Mouse (Mus musculus): Measurements from ENCODE around the gene Map2k3. TPM values are rescaled to one million over a fixed set of nuclear protein-coding genes. Genes with fewer than 3 reads are reported as not detected.

The Map2k3 gene
- polyA plus RNA-seq, 1 experiment from 2014 or later: 138 TPM

DNA sequence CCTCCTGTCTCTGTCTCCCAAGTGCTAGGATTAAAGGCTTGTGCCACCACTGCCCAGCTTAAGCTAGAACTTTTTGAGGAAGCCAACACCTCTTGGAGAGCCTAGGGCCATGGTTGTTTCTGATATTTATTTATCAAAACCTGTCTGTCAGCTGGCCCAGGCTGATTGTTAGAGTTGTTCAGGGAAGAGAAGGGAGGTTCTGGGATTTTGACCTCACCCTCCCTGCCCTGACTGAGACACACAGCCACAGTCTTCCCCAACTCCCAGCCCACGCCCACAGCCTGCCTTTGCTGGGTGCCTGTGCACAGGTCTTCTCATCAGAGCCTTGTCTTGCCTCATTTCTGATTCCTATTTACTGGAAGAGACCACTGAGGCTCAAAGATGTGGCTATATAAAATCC is 9.6 kb upstream of the Map2k3 start:
- Histone ChIP-seq H3K27me3 (ENCODE audit: insufficient read depth, low read length) (no peaks in the 10 kb centered on the region), H3K9ac (replicated peaks; ENCODE audit: low read length) (no peak overlapping the region), H3K36me3 (ENCODE audit: insufficient read depth, low read length) (no peaks in the 10 kb centered on the region), H3K4me2 (replicated peaks; ENCODE audit: low read depth, low read length) (no peak overlapping the region), H3K4me1 (ENCODE audit: insufficient read depth, low read length) (peaks cover 7% of the 10 kb centered on the region; the same call in 1 of the 2 replicates), H3K4me3 (ENCODE audit: low read length) (no peak overlapping the region), H3K9me3 (ENCODE audit: low read length) (no peaks in the 10 kb centered on the region), H3K27ac (ENCODE audit: low read length) (no peak overlapping the region)
- WGBS: 92% methylated on average over 1 of the region's 1 CpGs
- ATAC-seq (ENCODE audit: low FRiP score, low TSS enrichment): no peak

DNA sequence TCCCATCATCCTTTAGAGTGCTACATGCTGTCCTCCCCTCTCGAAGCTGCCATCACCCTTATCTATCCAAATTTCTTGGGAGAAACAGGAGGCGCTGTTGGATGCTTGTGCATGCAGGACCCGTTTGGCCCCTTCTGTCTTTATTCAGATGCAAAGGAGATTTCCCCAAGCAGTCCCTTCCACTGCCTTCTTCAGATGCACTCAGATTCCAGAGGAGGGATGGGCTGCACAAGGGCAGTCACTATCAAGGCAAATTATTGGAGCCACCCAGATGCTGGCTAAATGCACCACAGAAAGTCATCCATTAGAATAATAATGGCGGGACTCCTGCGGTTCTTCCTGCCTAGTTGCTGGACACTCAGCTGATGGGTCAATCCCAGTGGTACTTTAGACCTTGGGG is 8.9 kb upstream of the Map2k3 start:
- Histone ChIP-seq H3K27me3 (ENCODE audit: insufficient read depth, low read length) (no peaks in the 10 kb centered on the region), H3K4me3 (ENCODE audit: low read length) (no peak overlapping the region), H3K36me3 (ENCODE audit: insufficient read depth, low read length) (no peaks in the 10 kb centered on the region), H3K4me1 (ENCODE audit: insufficient read depth, low read length) (peaks cover 10% of the 10 kb centered on the region), H3K9ac (replicated peaks; ENCODE audit: low read length) (no peak overlapping the region), H3K27ac (ENCODE audit: low read length) (no peak overlapping the region), H3K4me2 (replicated peaks; ENCODE audit: low read depth, low read length) (no peak overlapping the region), H3K9me3 (ENCODE audit: low read length) (no peaks in the 10 kb centered on the region)
- ATAC-seq (ENCODE audit: low FRiP score, low TSS enrichment): no peak
- WGBS: 77% methylated on average over 5 of the region's 5 CpGs

DNA sequence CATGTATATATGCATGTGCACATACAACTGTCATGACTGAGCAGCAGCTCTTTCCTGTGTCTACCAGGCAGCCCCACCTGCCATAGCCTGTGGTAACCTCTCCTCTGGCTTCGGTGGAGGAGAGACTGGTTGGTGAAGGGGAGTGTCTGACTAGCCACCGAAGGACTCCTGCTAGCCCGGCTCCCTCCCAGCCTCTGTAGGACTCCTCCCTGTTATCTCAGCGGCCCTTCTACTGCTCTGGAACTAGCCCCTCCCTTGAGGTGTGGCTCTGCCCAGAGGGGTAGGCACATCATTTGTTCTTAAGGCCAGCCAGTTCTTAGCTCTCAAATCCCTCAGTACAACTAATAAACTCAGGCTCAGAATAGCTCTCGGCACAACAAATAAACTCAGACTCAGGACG is 7.3 kb upstream of the Map2k3 start:
- Histone ChIP-seq H3K27ac (ENCODE audit: low read length) (no peak overlapping the region), H3K36me3 (ENCODE audit: insufficient read depth, low read length) (no peaks in the 10 kb centered on the region), H3K9ac (replicated peaks; ENCODE audit: low read length) (no peak overlapping the region), H3K9me3 (ENCODE audit: low read length) (no peaks in the 10 kb centered on the region), H3K27me3 (ENCODE audit: insufficient read depth, low read length) (no peaks in the 10 kb centered on the region), H3K4me2 (replicated peaks; ENCODE audit: low read depth, low read length) (no peak overlapping the region), H3K4me3 (ENCODE audit: low read length) (no peak overlapping the region), H3K4me1 (ENCODE audit: insufficient read depth, low read length) (peaks cover 10% of the 10 kb centered on the region)
- ATAC-seq (ENCODE audit: low FRiP score, low TSS enrichment): peak; percentile 17; the same call in 1 of the 2 replicates
- 38% methylated on average over 6 of the region's 6 CpGs for WGBS

GRCm38 (mm10) chr11:60924981-60925380 is 6.9 kb upstream of the Map2k3 start:
- no peak overlapping the region for H3K9ac ChIP-seq (replicated peaks; ENCODE audit: low read length)
- WGBS: 83% methylated on average over 1 of the region's 1 CpGs

GRCm38 (mm10) chr11:60927264-60927663 is 4.6 kb upstream of the Map2k3 start:
- Histone ChIP-seq H3K4me2 (replicated peaks; ENCODE audit: low read depth, low read length) (peak overlapping the region; percentile 47), H3K9ac (replicated peaks; ENCODE audit: low read length) (peak overlapping the region; percentile 44; the same call in 1 of the 2 replicates), H3K4me1 (ENCODE audit: insufficient read depth, low read length) (peaks cover 17% of the 10 kb centered on the region), H3K27me3 (ENCODE audit: insufficient read depth, low read length) (no peaks in the 10 kb centered on the region), H3K27ac (ENCODE audit: low read length) (peak overlapping the region; percentile 37; the same call in 1 of the 2 replicates), H3K36me3 (ENCODE audit: insufficient read depth, low read length) (no peaks in the 10 kb centered on the region), H3K9me3 (ENCODE audit: low read length) (no peaks in the 10 kb centered on the region), H3K4me3 (ENCODE audit: low read length) (peak overlapping the region; percentile 27)
- ATAC-seq (ENCODE audit: low FRiP score, low TSS enrichment): peak; percentile 78
- 0% methylated on average over 9 of the region's 9 CpGs for WGBS

More at GRCm38 (mm10) chr11:60924981-60925380, 6.9 kb upstream of the Map2k3 start:
- no peak for ATAC-seq (ENCODE audit: low FRiP score, low TSS enrichment)
- H3K27ac ChIP-seq (ENCODE audit: low read length): no peak overlapping the region
- H3K36me3 ChIP-seq (ENCODE audit: insufficient read depth, low read length): no peaks in the 10 kb centered on the region
- no peaks in the 10 kb centered on the region for H3K9me3 ChIP-seq (ENCODE audit: low read length)
- no peak overlapping the region for H3K4me3 ChIP-seq (ENCODE audit: low read length)
- no peaks in the 10 kb centered on the region for H3K27me3 ChIP-seq (ENCODE audit: insufficient read depth, low read length)
- H3K4me2 ChIP-seq (replicated peaks; ENCODE audit: low read depth, low read length): no peak overlapping the region
- H3K4me1 ChIP-seq (ENCODE audit: insufficient read depth, low read length): peaks cover 10% of the 10 kb centered on the region

DNA sequence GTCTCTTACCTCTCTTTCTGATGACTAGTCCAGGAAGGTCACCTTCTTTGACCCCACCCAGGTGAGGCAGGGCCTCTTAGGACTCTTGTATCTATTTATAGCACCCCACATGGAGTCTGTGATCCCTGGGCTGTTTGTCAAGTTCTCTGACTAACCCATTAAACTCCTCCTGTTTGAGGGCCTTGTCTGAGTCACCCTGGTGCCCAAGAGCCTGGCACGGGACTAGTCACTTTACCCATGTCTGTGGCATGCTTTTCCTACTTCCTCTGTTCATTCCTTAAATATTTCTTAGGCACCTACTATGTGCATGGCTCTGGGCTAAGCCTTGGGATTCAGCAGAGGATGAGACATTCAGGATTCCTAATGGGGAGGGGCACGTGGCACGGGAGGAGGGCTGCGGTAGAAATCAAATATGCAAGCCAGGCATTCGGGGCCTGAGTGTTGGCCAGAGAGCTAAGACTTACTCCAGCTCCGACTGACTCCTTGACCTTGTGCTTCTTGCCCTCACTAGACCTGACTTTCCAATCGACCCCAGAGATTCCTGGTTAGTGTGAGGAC is 1.0 kb upstream of the Map2k3 start:
- peak overlapping the region; percentile 74 for H3K4me3 ChIP-seq (ENCODE audit: low read length)
- ATAC-seq (ENCODE audit: low FRiP score, low TSS enrichment): no peak
- 20% methylated on average over 7 of the region's 7 CpGs for WGBS
- H3K27ac ChIP-seq (ENCODE audit: low read length): no peak overlapping the region
- peaks cover 47% of the 10 kb centered on the region for H3K4me1 ChIP-seq (ENCODE audit: insufficient read depth, low read length)
- no peaks in the 10 kb centered on the region for H3K9me3 ChIP-seq (ENCODE audit: low read length)
- peak overlapping the region; percentile 84 for H3K4me2 ChIP-seq (replicated peaks; ENCODE audit: low read depth, low read length)
- H3K27me3 ChIP-seq (ENCODE audit: insufficient read depth, low read length): no peaks in the 10 kb centered on the region
- H3K9ac ChIP-seq (replicated peaks; ENCODE audit: low read length): peak overlapping the region; percentile 67
- no peaks in the 10 kb centered on the region for H3K36me3 ChIP-seq (ENCODE audit: insufficient read depth, low read length)

- H3K4me2 ChIP-seq (replicated peaks; ENCODE audit: low read depth, low read length): peak overlapping the region; percentile 84
- ATAC-seq (ENCODE audit: low FRiP score, low TSS enrichment): peak; percentile 7; the same call in 1 of the 2 replicates
- H3K27ac ChIP-seq (ENCODE audit: low read length): no peak overlapping the region
- 3% methylated on average over 30 of the region's 30 CpGs for WGBS
- H3K4me3 ChIP-seq (ENCODE audit: low read length): peak overlapping the region; percentile 74
- H3K9me3 ChIP-seq (ENCODE audit: low read length): no peaks in the 10 kb centered on the region
- peak overlapping the region; percentile 67 for H3K9ac ChIP-seq (replicated peaks; ENCODE audit: low read length)
- no peaks in the 10 kb centered on the region for H3K27me3 ChIP-seq (ENCODE audit: insufficient read depth, low read length)
- H3K36me3 ChIP-seq (ENCODE audit: insufficient read depth, low read length): no peaks in the 10 kb centered on the region
- H3K4me1 ChIP-seq (ENCODE audit: insufficient read depth, low read length): peaks cover 52% of the 10 kb centered on the region
Observed at GRCm38 (mm10) chr11:60931282-60931868, 458 bp upstream of the Map2k3 start.

DNA sequence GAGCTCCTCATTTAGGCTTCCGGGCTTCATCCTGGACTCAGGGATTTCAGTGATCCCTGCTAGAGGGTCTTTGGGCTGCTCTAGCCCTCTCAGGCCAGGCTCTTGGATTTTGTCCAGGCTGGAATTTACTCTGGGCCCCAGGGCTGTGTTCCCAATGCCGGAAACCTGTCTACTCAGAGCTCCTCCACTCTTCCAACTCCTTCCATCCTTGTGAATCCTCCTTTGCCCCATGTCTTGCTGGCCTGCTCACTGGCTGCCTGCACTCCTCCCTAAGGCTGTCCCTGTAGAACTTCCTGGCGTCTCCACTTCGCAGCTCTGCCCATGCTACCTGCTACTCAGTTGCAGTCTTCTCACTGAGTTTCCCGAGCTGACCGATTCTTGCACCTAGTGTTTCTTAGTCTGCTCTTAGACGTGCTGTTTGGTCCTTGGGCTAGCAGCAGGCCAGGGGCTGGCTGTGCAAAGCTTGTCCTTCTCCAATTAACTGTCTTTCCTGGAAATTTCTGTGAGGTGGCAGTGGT is 729 bp downstream of the Map2k3 start:
- peak overlapping the region; percentile 83 for H3K4me2 ChIP-seq (replicated peaks; ENCODE audit: low read depth, low read length)
- peak overlapping the region; percentile 81 for H3K9ac ChIP-seq (replicated peaks; ENCODE audit: low read length)
- H3K27me3 ChIP-seq (ENCODE audit: insufficient read depth, low read length): no peaks in the 10 kb centered on the region
- no peak for ATAC-seq (ENCODE audit: low FRiP score, low TSS enrichment)
- no peaks in the 10 kb centered on the region for H3K36me3 ChIP-seq (ENCODE audit: insufficient read depth, low read length)
- H3K9me3 ChIP-seq (ENCODE audit: low read length): no peaks in the 10 kb centered on the region
- H3K4me1 ChIP-seq (ENCODE audit: insufficient read depth, low read length): peaks cover 53% of the 10 kb centered on the region
- peak overlapping the region; percentile 70 for H3K27ac ChIP-seq (ENCODE audit: low read length)
- peak overlapping the region; percentile 74 for H3K4me3 ChIP-seq (ENCODE audit: low read length)
- 2% methylated on average over 7 of the region's 7 CpGs for WGBS

DNA sequence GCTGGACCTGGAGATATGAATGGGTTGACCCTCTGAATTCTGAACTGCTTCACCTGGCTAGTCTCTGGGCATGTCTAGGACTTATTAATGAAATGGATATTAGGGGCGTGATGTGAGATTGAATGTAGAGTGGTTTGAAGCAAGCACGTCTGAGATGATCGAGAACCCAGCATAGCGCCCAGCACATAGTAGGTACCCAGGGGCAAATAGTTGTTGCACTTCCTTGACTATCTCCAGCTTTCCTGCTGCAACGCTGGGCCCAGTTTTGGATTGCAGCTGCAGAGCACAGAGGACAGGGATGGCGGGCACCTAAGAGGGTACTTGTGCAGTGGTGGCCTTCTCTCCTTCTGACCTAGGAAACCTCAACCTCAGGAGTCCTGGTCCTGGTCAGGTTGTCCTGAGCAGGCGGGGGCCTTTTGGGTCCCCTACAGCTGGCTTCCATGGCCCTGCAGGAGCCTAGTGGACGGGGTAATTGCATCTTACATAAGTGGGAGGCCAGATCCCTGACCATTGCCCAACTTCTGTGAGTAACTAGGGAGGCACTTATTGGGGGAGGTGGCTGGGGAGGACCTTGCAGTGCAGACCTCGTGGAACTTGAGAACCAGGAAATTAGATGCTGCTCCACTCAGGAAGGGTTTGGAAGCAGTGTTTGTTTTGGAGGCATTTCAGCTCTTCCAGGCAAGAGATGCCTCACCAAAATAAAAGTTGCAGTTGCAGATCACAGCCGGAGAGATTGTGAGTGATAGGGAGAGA is 1.5 kb downstream of the Map2k3 start:
- Histone ChIP-seq H3K27ac (ENCODE audit: low read length) (peak overlapping the region; percentile 64), H3K36me3 (ENCODE audit: insufficient read depth, low read length) (no peaks in the 10 kb centered on the region), H3K9ac (replicated peaks; ENCODE audit: low read length) (peak overlapping the region; percentile 81), H3K9me3 (ENCODE audit: low read length) (no peaks in the 10 kb centered on the region), H3K4me2 (replicated peaks; ENCODE audit: low read depth, low read length) (peak overlapping the region; percentile 83), H3K27me3 (ENCODE audit: insufficient read depth, low read length) (no peaks in the 10 kb centered on the region), H3K4me1 (ENCODE audit: insufficient read depth, low read length) (peaks cover 51% of the 10 kb centered on the region), H3K4me3 (ENCODE audit: low read length) (peak overlapping the region; percentile 74)
- 55% methylated on average over 10 of the region's 10 CpGs for WGBS
- ATAC-seq (ENCODE audit: low FRiP score, low TSS enrichment): 0 out of 2 replicates have a peak, but pooled peaks have one; percentile 7
